Mouse (Mus musculus): ENCODE measurements around the gene Ptgir. TPM values are rescaled to one million over a fixed set of nuclear protein-coding genes. Genes with fewer than 3 reads are reported as not detected.
A peak's percentile ranks its signal among the peaks of the same experiment; 100 is the strongest.

The Ptgir gene
- polyA plus RNA-seq, 1 experiment = 0.11 TPM

DNA sequence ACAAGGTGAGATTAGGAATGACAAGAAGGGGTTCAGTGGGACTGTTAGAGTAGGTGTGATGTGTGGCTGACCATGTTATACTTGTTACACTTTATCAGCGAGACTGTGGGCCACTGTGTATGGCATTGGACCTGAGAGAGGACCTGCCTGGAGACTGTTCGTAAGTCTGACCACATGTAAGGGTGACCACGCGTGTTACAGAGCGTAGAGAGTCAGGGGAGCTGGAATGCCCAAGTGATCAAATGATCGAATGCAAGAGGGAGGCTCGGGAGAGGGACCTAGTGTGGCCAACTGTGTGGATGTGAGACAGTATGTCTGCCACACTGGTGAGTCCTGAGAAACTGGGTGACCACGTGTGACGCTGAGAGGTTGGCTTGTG is 13.9 kb upstream of the Ptgir start:
- 48% methylated on average over 9 of the region's 9 CpGs for WGBS
- TF ChIP-seq CTCF (IDR thresholded peaks at IDR 0.05; ENCODE audit: borderline replicate concordance, insufficient read depth, low read depth, low read length) (no peak), POLR2A (IDR thresholded peaks at IDR 0.05; ENCODE audit: borderline replicate concordance, insufficient read depth, low read length) (no peak)

DNA sequence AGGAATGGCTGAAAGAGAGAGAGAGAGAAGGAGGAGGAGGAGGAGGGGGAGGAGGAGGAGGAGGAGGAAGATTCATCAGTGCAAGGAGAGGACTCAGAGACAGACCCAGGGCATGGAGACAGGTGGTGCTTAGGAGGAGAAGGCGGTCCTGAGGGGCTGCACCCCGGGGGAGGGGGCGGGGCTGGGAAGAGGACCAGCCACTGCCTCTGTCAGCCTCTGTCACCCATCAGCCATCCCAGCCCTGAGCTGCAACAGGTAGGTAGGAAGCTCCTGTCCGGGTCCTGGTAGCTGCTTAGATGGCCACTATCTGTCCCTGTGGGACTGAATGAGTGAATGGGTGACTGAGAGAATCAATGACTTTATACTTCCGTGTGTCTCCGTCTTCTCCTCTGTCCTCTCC is 12.7 kb upstream of the Ptgir start:
- TF ChIP-seq CTCF (IDR thresholded peaks at IDR 0.05; ENCODE audit: borderline replicate concordance, insufficient read depth, low read depth, low read length) = no peak
- TF ChIP-seq POLR2A (IDR thresholded peaks at IDR 0.05; ENCODE audit: borderline replicate concordance, insufficient read depth, low read length) = no peak
- no peak overlapping the region for H3K4me3 ChIP-seq (replicated peaks; ENCODE audit: insufficient read depth, low read depth, low read length)
- no peak overlapping the region for H3K27ac ChIP-seq (ENCODE audit: insufficient read depth, low read length)
- DNase-seq = no peak
- 23% methylated on average over 6 of the region's 6 CpGs for WGBS
- no peaks in the 10 kb centered on the region for H3K27me3 ChIP-seq (ENCODE audit: control insufficient read depth, insufficient read depth, low read length)
- peaks cover 3% of the 10 kb centered on the region; the same call in 1 of the 2 replicates for H3K4me1 ChIP-seq (ENCODE audit: control insufficient read depth, insufficient read depth, low read length)

More for the DNA sequence above, 13.9 kb upstream of the Ptgir start:
- Histone ChIP-seq H3K4me1 (ENCODE audit: control insufficient read depth, insufficient read depth, low read length) (peaks cover 3% of the 10 kb centered on the region; the same call in 1 of the 2 replicates), H3K27ac (ENCODE audit: insufficient read depth, low read length) (no peak overlapping the region), H3K4me3 (replicated peaks; ENCODE audit: insufficient read depth, low read depth, low read length) (no peak overlapping the region), H3K27me3 (ENCODE audit: control insufficient read depth, insufficient read depth, low read length) (no peaks in the 10 kb centered on the region)
- no peak for DNase-seq

DNA sequence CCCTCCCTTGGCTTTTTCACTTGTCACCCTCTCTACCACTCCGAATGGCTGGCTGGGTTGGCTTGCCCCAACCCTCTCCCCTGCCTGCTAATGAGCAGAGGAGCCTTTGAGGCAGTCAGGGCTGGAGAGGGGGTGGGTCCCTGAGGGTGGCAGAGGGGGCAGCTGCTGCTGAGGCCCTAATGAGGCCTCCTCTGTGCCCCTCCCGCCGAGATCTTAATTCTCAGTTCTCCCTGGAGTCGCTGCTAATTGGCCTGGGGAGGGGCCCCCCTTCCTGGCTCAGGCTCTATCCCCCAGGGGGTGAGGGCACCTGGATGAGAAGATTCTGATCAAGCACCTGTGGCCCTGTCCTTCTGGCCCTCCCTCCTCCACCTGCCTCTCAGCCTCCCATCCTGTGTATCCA is 12.0 kb upstream of the Ptgir start:
- H3K4me3 ChIP-seq (replicated peaks; ENCODE audit: insufficient read depth, low read depth, low read length) = no peak overlapping the region
- no peak for DNase-seq
- H3K27me3 ChIP-seq (ENCODE audit: control insufficient read depth, insufficient read depth, low read length) = no peaks in the 10 kb centered on the region
- 43% methylated on average over 4 of the region's 4 CpGs for WGBS
- no peak overlapping the region for H3K27ac ChIP-seq (ENCODE audit: insufficient read depth, low read length)
- TF ChIP-seq CTCF (IDR thresholded peaks at IDR 0.05; ENCODE audit: borderline replicate concordance, insufficient read depth, low read depth, low read length) (no peak), POLR2A (IDR thresholded peaks at IDR 0.05; ENCODE audit: borderline replicate concordance, insufficient read depth, low read length) (no peak)
- H3K4me1 ChIP-seq (ENCODE audit: control insufficient read depth, insufficient read depth, low read length) = peaks cover 3% of the 10 kb centered on the region; the same call in 1 of the 2 replicates

DNA sequence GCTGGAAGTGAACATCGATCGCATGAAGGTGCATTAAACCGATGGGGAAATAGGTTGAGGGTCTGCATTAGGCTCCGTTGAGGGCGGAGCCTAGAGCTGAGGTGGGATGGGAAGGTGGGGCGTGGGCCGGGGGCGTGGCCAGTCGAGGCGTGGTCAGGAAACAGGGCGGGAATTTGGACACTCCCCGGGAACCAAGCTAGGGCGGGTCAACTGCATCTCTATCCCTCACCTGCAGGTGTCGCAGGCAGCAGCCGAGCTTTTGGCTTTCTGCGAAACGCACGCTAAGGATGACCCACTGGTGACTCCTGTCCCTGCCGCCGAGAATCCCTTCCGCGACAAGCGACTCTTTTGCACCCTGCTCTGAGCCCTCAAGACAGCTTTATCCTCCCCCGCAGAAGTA is 11.3 kb upstream of the Ptgir start:
- no peak overlapping the region for H3K27ac ChIP-seq (ENCODE audit: insufficient read depth, low read length)
- DNase-seq = peak; percentile 82 to 89
- peaks cover 3% of the 10 kb centered on the region; the same call in 1 of the 2 replicates for H3K4me1 ChIP-seq (ENCODE audit: control insufficient read depth, insufficient read depth, low read length)
- H3K27me3 ChIP-seq (ENCODE audit: control insufficient read depth, insufficient read depth, low read length) = no peaks in the 10 kb centered on the region
- H3K4me3 ChIP-seq (replicated peaks; ENCODE audit: insufficient read depth, low read depth, low read length) = peak overlapping the region; percentile 44
- TF ChIP-seq POLR2A (IDR thresholded peaks at IDR 0.05; ENCODE audit: borderline replicate concordance, insufficient read depth, low read length) (no peak), CTCF (IDR thresholded peaks at IDR 0.05; ENCODE audit: borderline replicate concordance, insufficient read depth, low read depth, low read length) (peak; percentile 85)
- 1% methylated on average over 24 of the region's 24 CpGs for WGBS

DNA sequence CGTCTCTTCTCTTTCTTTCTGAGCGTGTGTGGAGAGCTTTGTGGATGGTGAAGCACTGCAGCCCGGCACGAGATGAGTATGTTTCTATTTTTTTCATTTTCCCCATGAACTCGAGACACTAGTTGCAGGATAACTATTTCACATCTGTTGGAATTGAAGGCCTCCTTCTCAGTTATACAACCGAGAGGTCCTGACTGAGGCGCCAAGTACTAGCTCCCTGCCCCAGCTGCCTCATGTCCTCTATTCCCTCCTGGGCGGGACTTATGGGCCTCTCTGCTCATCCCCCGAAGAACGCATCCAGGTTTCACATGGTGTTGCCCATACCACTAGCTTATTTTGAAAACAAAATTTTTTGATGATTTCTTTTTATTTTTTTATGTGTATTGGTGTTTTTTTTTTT is 10.8 kb upstream of the Ptgir start:
- Histone ChIP-seq H3K27ac (ENCODE audit: insufficient read depth, low read length) (no peak overlapping the region), H3K4me3 (replicated peaks; ENCODE audit: insufficient read depth, low read depth, low read length) (no peak overlapping the region), H3K4me1 (ENCODE audit: control insufficient read depth, insufficient read depth, low read length) (peaks cover 3% of the 10 kb centered on the region; the same call in 1 of the 2 replicates), H3K27me3 (ENCODE audit: control insufficient read depth, insufficient read depth, low read length) (no peaks in the 10 kb centered on the region)
- DNase-seq = no peak
- WGBS = 38% methylated on average over 10 of the region's 10 CpGs
- no peak for TF ChIP-seq POLR2A (IDR thresholded peaks at IDR 0.05; ENCODE audit: borderline replicate concordance, insufficient read depth, low read length)
- TF ChIP-seq CTCF (IDR thresholded peaks at IDR 0.05; ENCODE audit: borderline replicate concordance, insufficient read depth, low read depth, low read length) = no peak

DNA sequence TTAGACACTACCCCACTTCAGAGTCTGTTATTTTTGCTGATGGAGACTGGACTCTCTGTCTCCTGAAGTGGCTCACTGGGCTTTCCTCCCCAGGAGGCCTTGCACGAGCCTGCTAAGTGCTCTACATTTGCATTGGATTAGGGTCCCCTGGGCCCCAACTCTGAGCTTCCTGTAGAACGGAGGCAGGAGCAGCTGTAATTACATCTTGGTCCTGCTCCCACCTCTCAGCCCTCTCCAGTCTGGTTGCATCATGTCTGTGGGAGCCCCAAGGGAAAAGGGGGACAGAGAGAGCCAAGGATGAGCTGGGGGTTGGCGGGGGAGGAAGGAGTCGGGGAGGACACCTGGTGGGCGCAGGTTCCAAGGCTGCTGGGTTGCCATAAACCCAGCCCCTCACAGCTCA is 5.8 kb upstream of the Ptgir start:
- Histone ChIP-seq H3K27ac (ENCODE audit: insufficient read depth, low read length) (no peak overlapping the region), H3K4me3 (replicated peaks; ENCODE audit: insufficient read depth, low read depth, low read length) (no peak overlapping the region), H3K27me3 (ENCODE audit: control insufficient read depth, insufficient read depth, low read length) (no peaks in the 10 kb centered on the region), H3K4me1 (ENCODE audit: control insufficient read depth, insufficient read depth, low read length) (no peaks in the 10 kb centered on the region)
- TF ChIP-seq CTCF (IDR thresholded peaks at IDR 0.05; ENCODE audit: borderline replicate concordance, insufficient read depth, low read depth, low read length) = no peak
- TF ChIP-seq POLR2A (IDR thresholded peaks at IDR 0.05; ENCODE audit: borderline replicate concordance, insufficient read depth, low read length) = no peak
- DNase-seq = no peak
- WGBS = 40% methylated on average over 5 of the region's 5 CpGs

DNA sequence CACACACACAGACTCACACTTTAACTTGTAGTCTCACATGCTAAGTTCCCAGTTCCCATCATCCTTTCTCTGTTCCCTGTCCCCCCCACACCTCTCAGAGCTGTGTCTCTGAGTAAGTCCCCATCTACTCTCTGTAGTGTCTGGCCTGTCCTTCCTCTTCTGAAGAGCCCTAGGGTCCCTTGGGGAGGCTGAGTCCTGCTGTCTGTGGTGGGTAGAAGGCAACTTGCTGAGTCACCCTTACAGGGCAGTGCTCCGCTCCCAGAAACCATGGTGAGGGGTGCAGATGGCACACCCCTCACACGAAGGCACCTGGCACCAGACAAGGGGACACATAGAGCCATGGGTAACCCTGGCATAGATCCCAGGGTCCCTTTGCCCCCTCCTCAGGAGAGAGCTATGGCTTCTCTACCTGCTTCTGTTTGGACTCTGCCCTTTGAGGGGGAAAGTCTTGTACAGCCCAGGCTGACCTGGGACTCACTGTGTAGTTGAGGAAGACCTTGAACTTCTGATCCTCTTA is 2.8 kb upstream of the Ptgir start:
- TF ChIP-seq POLR2A (IDR thresholded peaks at IDR 0.05; ENCODE audit: borderline replicate concordance, insufficient read depth, low read length) (no peak), CTCF (IDR thresholded peaks at IDR 0.05; ENCODE audit: borderline replicate concordance, insufficient read depth, low read depth, low read length) (no peak)
- Histone ChIP-seq H3K27ac (ENCODE audit: insufficient read depth, low read length) (no peak overlapping the region), H3K4me3 (replicated peaks; ENCODE audit: insufficient read depth, low read depth, low read length) (no peak overlapping the region), H3K27me3 (ENCODE audit: control insufficient read depth, insufficient read depth, low read length) (no peaks in the 10 kb centered on the region), H3K4me1 (ENCODE audit: control insufficient read depth, insufficient read depth, low read length) (no peaks in the 10 kb centered on the region)
- DNase-seq = no peak
- 54% methylated on average over 2 of the region's 2 CpGs for WGBS

DNA sequence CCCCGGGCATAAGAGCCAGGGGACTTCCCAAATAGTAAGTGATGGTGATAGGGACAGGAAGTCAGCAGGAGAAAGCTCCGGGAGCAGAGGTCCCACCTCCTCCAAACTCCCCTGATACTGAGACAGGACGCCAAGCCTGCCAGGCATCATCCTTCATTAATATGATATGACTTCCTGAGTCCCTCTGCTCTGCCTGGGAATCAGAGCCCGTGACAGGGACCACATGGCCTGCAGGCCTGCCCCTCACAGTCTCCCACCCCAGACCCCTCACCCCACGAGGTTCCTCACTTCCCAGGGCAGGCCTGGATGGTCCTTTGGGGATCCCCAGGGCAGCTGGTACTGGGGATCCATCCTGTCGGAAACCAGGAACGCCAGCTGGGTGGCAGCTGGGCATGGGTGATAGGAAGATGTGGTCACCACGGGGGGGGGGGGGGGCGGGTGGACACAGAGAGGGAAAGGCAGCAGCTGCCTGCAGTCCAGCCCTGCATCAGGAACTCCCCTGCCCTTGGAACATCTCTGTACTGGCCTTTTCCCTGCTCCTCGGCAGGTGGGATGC is 2.1 kb upstream of the Ptgir start:
- no peaks in the 10 kb centered on the region for H3K27me3 ChIP-seq (ENCODE audit: control insufficient read depth, insufficient read depth, low read length)
- H3K27ac ChIP-seq (ENCODE audit: insufficient read depth, low read length) = no peak overlapping the region
- TF ChIP-seq CTCF (IDR thresholded peaks at IDR 0.05; ENCODE audit: borderline replicate concordance, insufficient read depth, low read depth, low read length) (no peak), POLR2A (IDR thresholded peaks at IDR 0.05; ENCODE audit: borderline replicate concordance, insufficient read depth, low read length) (no peak)
- DNase-seq = no peak
- WGBS = 37% methylated on average over 10 of the region's 10 CpGs
- no peak overlapping the region for H3K4me3 ChIP-seq (replicated peaks; ENCODE audit: insufficient read depth, low read depth, low read length)
- no peaks in the 10 kb centered on the region for H3K4me1 ChIP-seq (ENCODE audit: control insufficient read depth, insufficient read depth, low read length)
